Mouse (Mus musculus): ENCODE data around the gene Plek2.

Plek2 gene

DNA sequence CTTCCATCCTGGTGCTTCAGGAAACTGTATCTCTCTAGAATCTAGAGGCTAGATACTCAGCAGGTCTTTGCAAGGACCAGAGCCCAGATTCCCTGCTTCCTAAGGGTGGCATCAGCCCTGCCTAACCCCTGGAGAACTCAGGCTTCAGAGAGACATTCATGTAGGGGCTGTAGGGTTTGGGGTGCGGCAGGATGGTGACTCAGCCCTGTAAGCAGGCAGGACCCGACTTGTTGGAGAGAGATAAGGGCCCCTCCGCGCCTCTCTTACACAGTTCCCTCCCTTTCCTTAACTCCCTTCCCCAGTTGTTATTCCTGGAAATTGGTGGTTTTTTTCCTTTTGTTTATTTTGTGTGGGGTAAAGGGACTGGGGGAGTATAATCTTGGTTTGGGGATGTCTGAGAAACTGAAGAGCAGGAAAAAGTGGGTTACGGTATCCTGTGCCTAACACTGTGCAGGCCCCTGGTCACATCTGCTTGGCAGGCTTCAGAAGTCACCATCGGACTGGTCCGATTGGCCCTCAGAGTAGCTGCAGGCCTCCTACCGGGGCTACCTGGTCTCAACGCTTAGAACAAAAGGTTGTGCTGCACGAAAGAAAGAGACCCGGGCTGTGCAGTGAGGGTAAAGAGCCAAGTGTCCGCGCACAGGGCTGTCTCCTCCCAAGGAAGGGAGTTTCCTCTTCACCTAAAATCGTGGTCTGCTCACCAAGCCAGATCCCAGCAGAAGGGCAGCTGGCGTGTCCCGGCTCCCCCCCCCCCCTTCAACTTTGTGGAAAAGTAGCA lies 4.1 kb upstream of the Plek2 start:
- DNase-seq (ENCODE audit: low read depth): no peak

- DNase-seq (ENCODE audit: low read depth): no peak
Measured at GRCm38 (mm10) chr12:78908081-78908605, 1.4 kb upstream of the Plek2 start.

- no peak for DNase-seq (ENCODE audit: low read depth)
Measured at GRCm38 (mm10) chr12:78904499-78904898, 2.3 kb downstream of the Plek2 start.

DNA sequence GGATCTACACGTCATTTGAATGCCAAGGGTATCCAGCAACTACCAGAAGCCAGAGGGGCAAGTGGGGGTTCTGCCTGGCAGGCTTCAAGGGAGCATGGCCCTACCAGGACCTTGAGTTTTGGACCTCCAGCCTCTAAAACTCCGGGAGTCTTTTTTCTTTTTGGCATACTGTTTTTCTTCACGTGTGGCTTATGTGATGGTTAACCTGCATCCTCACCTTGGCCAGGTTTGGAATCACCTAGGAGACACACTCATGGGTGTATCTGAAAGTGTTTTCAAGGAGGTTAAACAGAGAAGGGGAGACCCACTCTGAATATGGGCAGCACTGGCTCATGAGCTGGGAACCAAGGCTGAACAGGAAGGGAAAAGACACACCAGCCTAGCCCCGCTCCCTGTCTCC lies 3.5 kb downstream of the Plek2 start:
- no peak for DNase-seq (ENCODE audit: low read depth)

DNA sequence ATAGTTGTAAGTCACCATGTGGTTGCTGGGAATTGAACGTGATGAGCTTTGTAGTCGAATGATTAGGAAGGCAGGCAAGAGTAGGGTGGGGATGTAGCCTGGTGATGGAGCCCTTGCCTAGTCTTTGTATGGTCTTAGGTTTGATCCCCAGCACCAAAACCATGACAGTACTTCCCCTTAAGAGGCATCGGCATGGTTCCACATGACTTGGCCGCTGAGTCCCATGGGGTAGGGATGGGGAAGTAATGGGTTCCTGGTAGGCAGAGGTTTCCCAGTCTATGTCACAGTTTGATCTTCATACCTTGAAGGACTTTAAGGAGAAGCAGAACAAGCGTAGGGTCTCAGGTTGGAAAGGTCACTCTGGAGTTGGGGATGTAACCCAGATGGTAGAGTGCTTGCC lies 5.3 kb downstream of the Plek2 start:
- DNase-seq (ENCODE audit: low read depth): no peak

- no peak for DNase-seq (ENCODE audit: low read depth)
Measured at GRCm38 (mm10) chr12:78897861-78898260, 8.9 kb downstream of the Plek2 start.

- DNase-seq (ENCODE audit: low read depth): no peak
Measured at GRCm38 (mm10) chr12:78891149-78891548, 15.6 kb downstream of the Plek2 start.

DNA sequence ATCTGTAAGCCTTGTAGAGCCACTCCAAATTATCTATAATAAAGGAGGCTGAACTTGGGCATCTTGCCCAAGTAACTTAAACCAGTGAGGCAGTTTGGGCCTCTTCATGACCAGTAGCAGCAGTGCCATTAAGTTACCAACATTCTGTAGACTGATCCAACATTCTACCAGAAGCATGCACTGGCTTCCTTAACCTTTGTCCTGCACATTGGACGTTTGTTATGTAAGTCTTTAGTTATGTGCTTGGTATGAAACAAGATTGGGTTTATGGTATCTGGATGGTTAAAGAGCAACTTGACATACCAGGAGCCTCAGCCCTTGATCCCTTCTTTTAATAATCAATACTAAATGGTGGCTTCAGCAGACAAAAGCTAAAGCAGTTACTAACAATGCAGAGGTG lies 16.7 kb downstream of the Plek2 start:
- no peak for DNase-seq (ENCODE audit: low read depth)

- no peak for DNase-seq (ENCODE audit: low read depth)
Measured at GRCm38 (mm10) chr12:78874581-78874980, 32.2 kb downstream of the Plek2 start.

DNA sequence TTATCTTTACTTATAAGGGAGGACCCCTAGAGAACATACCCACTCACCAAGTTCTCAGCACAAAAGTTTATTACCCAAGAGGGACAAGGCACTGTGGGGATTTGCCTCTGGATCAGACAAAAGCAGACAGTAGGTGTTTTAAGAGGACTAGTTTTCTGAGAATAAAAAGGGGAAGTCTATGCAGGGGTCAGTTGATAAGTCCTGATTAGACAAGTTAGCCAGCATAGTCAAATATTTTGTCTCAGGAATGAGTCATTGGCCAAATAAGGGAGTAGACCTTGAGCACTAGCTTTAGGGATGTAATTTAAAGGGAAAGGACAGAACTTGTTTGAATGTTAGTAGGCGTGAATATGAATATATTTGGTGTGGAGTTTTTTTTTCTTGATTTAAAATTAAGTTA lies 38.6 kb downstream of the Plek2 start:
- DNase-seq (ENCODE audit: low read depth): no peak

DNA sequence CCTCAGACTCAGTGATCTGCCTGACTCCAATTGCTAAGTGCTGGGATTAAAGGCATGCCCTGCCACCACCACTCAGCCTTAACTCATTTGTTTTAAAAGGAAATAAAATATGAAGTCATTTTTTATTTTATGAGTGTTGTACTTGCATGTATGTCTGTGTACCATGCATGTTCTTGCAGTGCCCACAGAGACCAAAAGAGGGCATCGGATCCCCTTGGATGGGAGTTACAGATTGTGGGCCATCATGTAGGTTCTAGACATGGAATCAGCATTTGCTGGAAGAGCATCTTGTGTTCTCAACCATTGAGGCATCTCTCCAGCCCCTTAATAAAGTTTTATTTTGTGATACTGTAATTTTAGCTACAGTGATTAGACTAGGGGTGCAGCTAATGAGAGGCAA lies 41.3 kb downstream of the Plek2 start:
- DNase-seq (ENCODE audit: low read depth): no peak

- no peak for DNase-seq (ENCODE audit: low read depth)
Measured at GRCm38 (mm10) chr12:78862254-78862730, 44.5 kb downstream of the Plek2 start.

- peak; percentile 99 for DNase-seq (ENCODE audit: low read depth)
Measured at GRCm38 (mm10) chr12:78861496-78862253, 45.1 kb downstream of the Plek2 start, which contains the start of the genes Atp6v1d and Eif2s1. Gene Atp6v1d, minus strand, starts transcription at chr12:78861638. Gene Eif2s1, plus strand, starts transcription at chr12:78861819.

DNA sequence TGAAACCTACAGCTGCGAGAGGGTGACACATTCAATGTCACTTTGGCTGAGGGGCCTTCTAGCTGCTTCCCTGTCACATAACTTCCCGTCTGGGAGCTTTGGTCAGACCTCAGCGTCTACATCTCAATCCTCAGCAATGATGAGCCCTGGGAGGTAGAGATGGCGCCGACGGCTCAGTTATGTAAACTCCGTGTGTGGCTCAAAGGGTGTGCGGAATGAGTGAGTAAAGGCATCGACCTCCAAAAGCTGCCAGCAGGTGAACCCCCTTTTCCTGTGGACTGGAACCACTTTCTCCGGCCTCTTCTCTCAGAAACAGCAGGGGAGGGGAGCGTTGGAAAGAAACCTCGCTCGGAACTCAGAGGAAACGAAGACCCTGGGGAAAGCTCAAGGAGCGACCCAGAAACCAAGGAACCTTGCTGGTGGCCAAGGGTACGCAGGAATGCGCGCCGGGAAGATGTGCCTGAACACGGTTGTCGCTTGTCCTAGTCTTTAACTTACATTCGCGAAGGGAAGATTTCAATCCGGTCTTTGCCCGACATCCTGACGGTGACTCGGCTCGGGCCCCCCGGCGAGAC lies 45.8 kb downstream of the Plek2 start:
- peak; percentile 13 for DNase-seq (ENCODE audit: low read depth)

DNA sequence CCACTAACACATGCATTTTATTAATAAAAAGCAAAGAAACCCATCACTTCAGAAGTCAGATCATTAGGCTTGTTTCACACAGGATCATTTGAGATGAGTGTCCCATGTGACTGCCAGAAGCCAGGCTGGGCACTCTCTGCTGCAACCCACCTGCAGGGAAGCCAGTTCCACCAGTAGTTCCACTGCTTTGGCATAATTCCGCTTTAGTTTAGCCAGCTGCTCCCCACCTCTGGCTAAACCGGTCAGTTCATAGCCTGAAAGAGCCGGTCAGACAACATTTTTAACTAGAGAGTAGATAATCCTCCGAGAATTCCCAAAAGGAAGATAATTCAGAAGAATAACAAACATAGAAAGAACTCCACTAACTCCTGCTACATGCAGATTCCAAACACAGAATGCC lies 58.5 kb downstream of the Plek2 start:
- no peak for DNase-seq (ENCODE audit: low read depth)

DNA sequence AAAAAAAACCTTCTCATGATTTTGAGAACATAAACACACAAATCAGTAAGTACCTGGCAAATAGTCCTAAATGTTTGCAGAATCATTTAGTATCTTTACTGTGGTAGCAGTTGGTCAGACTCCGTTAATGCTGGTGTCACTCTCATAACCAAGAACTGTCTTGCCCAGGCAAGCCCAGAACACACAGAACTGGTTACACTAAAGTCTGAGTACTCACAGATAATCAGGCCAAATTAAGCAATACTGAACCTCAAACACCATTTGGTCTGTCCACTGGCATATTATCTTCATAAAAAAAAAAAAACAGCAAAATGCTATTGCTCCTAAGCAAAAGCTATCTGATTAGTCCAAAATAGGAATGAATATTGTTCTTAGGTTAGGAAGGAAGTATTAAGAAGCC lies 64.3 kb downstream of the Plek2 start:
- DNase-seq (ENCODE audit: low read depth): peak; percentile 8

DNA sequence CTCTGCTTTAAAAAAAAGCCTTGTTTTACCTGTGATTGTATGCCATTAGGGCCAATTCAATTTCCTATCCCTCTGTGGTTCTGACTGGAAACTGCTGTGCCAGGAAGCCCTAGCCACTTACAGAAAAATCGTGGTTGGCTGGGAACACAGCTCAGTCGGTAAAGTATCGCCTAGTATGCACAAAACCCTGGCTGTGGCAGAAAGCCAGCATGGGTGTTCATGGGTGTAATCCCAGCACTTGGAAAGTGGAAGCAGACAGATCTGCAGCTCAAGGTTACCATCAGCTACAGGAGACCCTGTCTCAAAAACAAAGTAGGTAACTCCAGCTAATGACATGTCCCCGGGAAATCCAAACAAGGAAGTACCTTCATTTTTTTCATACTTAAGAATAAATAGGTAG lies 66.9 kb downstream of the Plek2 start:
- DNase-seq (ENCODE audit: low read depth): no peak
